Mouse (Mus musculus) forebrain, embryonic 14.5 days (tissue): Measurements from ENCODE around the gene Vmn2r87. TPM values are rescaled to one million over a fixed set of nuclear protein-coding genes. Genes with fewer than 3 reads are reported as not detected.
"Not testable (repeated sequence)": the region's sequence is repeated elsewhere in the genome, so short reads cannot be mapped to it uniquely, and the experiment has no call there.

Experiments
- ATAC-seq: fragments of 200-750 bp; cut with Nextera tagmentation; 2 replicates; pipeline ENCODE4 v1.8.0; 2017; ENCODE audit warnings: mild to moderate bottlenecking, moderate library complexity
- DNase-seq: peaks from one replicate; pipeline ENCODE4 v3.0.0-alpha.2; 2015; ENCODE audit warnings: low spot score
- H3K27ac ChIP-seq: fragments of 300-500 bp; sonication (generic); 2 replicates; pipeline ENCODE4 v1.5.1; 2014; ENCODE audit warnings: low read depth, mild to moderate bottlenecking, control low read depth, low read length, moderate library complexity
- H3K27me3 ChIP-seq: fragments of 300-500 bp; sonication (generic); replicated peaks from 2 replicates; pipeline ENCODE4 v1.6.1; 2014; ENCODE audit warnings: low read length, control low read depth, mixed read lengths; ENCODE audit not compliant: control insufficient read depth, insufficient read depth
- H3K36me3 ChIP-seq: fragments of 300-500 bp; sonication (generic); 2 replicates; pipeline ENCODE4 v1.6.1; 2014; ENCODE audit warnings: low read length, control low read depth; ENCODE audit not compliant: control insufficient read depth, insufficient read depth
- H3K4me1 ChIP-seq: fragments of 300-500 bp; sonication (generic); 2 replicates; pipeline ENCODE4 v1.6.1; 2014; ENCODE audit warnings: antibody characterized with exemption, low read length, control low read depth; ENCODE audit not compliant: control insufficient read depth, insufficient read depth
- H3K4me2 ChIP-seq: fragments of 300-500 bp; sonication (generic); 2 replicates; pipeline ENCODE4 v1.6.1; 2014; ENCODE audit warnings: mild to moderate bottlenecking, control low read depth, low read length
- H3K4me3 ChIP-seq: fragments of 300-500 bp; sonication (generic); 2 replicates; pipeline ENCODE4 v1.5.1; 2014; ENCODE audit warnings: low read depth, low read length, control low read depth
- H3K9ac ChIP-seq: fragments of 300-500 bp; sonication (generic); 2 replicates; pipeline ENCODE4 v1.6.1; 2014; ENCODE audit warnings: mild to moderate bottlenecking, low read length, control low read depth, moderate library complexity
- H3K9me3 ChIP-seq: fragments of 300-500 bp; sonication (generic); replicated peaks from 2 replicates; pipeline ENCODE4 v1.6.1; 2016; ENCODE audit warnings: low read length, control low read depth, mixed read lengths; ENCODE audit not compliant: control insufficient read depth
- WGBS: fragments of 180-500 bp; shearing (Covaris S2); extraction: QIAGEN DNeasy Blood & Tissue Kit; methylation state at CpG from one replicate; pipeline ENCODE4 v1.1.7; 2014; 5-methylcytosine and 5-hydroxymethylcytosine counted together
- polyA plus RNA-seq: library from polyadenylated mRNA; unstranded; fragments of >200 nt; fragmentation: Nextera tagmentation; extraction: Ambion mirVana; gene quantifications from 2 replicates; pipeline ENCODE4 v1.2.1, GENCODE M21; 2014

Gene Vmn2r87
- polyA plus RNA-seq, 1 experiment from 2014 or later = 0.08 TPM

GRCm38 (mm10) chr10:130429603-130430002, 67.6 kb downstream of the Vmn2r87 start, which contains the start of gene Vmn2r85:
TSS of gene Vmn2r85 (minus strand) at chr10:130429703.
- not testable (repeated sequence) for H3K4me1 ChIP-seq, H3K4me3 ChIP-seq, H3K4me2 ChIP-seq, DNase-seq, H3K27me3 ChIP-seq, H3K36me3 ChIP-seq, H3K9ac ChIP-seq, H3K9me3 ChIP-seq, ATAC-seq, H3K27ac ChIP-seq

GRCm38 (mm10) chr10:130422368-130422767, 74.8 kb downstream of the Vmn2r87 start:
- ATAC-seq, DNase-seq: not testable (repeated sequence)
- WGBS = 88% methylated on average over 2 of the region's 2 CpGs

More at GRCm38 (mm10) chr10:130422368-130422767, 74.8 kb downstream of the Vmn2r87 start:
- H3K9me3 ChIP-seq, H3K36me3 ChIP-seq, H3K4me1 ChIP-seq, H3K27me3 ChIP-seq, H3K27ac ChIP-seq, H3K9ac ChIP-seq, H3K4me3 ChIP-seq, H3K4me2 ChIP-seq: not testable (repeated sequence)

Other genes with a start within 250 kb of the Vmn2r87 start
- gene Neurod4, start 217.2 kb downstream of the Vmn2r87 start, polyA plus RNA-seq = 6.1 and 8.1 TPM in 2 replicates
- not detected in 2 replicates for gene Tespa1, start 174.5 kb downstream of the Vmn2r87 start, polyA plus RNA-seq
- gene Vmn2r84, start 103.1 kb downstream of the Vmn2r87 start, polyA plus RNA-seq = not detected in 2 replicates
- not detected in 2 replicates for gene Vmn2r85, start 67.7 kb downstream of the Vmn2r87 start, polyA plus RNA-seq
- 0.03 and 0.04 TPM in 2 replicates for gene Vmn2r86, start 41.3 kb downstream of the Vmn2r87 start, polyA plus RNA-seq